Mouse (Mus musculus) hindbrain, embryonic 13.5 days (tissue): ENCODE data around the gene Sirt6. TPM values are rescaled to one million over a fixed set of nuclear protein-coding genes. Genes with fewer than 3 reads are reported as not detected.

Source experiments
- ATAC-seq: fragments of 200-750 bp; cut with Nextera tagmentation; 2 replicates; pipeline ENCODE4 v1.8.0; 2017; ENCODE audit warnings: moderate TSS enrichment; ENCODE audit not compliant: low FRiP score
- H3K27ac ChIP-seq: fragments of 300-500 bp; sonication (generic); 2 replicates; pipeline ENCODE4 v1.5.1; 2015; ENCODE audit warnings: inconsistent platforms, mild to moderate bottlenecking, moderate library complexity
- H3K27me3 ChIP-seq: fragments of 300-500 bp; sonication (generic); 2 replicates; pipeline ENCODE4 v1.6.1; 2015; ENCODE audit warnings: mild to moderate bottlenecking, inconsistent platforms
- H3K36me3 ChIP-seq: fragments of 300-500 bp; sonication (generic); 2 replicates; pipeline ENCODE4 v1.6.1; 2015; ENCODE audit warnings: mild to moderate bottlenecking, inconsistent platforms
- H3K4me1 ChIP-seq: fragments of 300-500 bp; sonication (generic); replicated peaks from 2 replicates; pipeline ENCODE4 v1.6.1; 2015; ENCODE audit warnings: inconsistent platforms
- H3K4me2 ChIP-seq: fragments of 300-500 bp; sonication (generic); 2 replicates; pipeline ENCODE4 v1.6.1; 2015; ENCODE audit warnings: inconsistent platforms, mild to moderate bottlenecking, moderate library complexity
- H3K4me3 ChIP-seq: fragments of 300-500 bp; sonication (generic); 2 replicates; pipeline ENCODE4 v1.5.1; 2015; ENCODE audit warnings: mild to moderate bottlenecking, inconsistent platforms
- H3K9ac ChIP-seq: fragments of 300-500 bp; sonication (generic); 2 replicates; pipeline ENCODE4 v1.6.1; 2015; ENCODE audit warnings: mild to moderate bottlenecking, inconsistent platforms
- H3K9me3 ChIP-seq: fragments of 300-500 bp; sonication (generic); 2 replicates; pipeline ENCODE4 v1.6.1; 2016; ENCODE audit warnings: inconsistent platforms
- WGBS: fragments of 180-500 bp; shearing (Covaris S2); methylation state at CpG from one replicate; pipeline ENCODE4 v1.1.7; 2015; 5-methylcytosine and 5-hydroxymethylcytosine counted together
- polyA plus RNA-seq: library from polyadenylated mRNA; unstranded; fragments of >200 nt; fragmentation: Nextera tagmentation; extraction: Ambion mirVana; gene quantifications from 2 replicates; pipeline ENCODE4 v1.2.1, GENCODE M21; 2015

Sirt6 gene
- polyA plus RNA-seq, 1 experiment from 2014 or later = 57.7 TPM

DNA sequence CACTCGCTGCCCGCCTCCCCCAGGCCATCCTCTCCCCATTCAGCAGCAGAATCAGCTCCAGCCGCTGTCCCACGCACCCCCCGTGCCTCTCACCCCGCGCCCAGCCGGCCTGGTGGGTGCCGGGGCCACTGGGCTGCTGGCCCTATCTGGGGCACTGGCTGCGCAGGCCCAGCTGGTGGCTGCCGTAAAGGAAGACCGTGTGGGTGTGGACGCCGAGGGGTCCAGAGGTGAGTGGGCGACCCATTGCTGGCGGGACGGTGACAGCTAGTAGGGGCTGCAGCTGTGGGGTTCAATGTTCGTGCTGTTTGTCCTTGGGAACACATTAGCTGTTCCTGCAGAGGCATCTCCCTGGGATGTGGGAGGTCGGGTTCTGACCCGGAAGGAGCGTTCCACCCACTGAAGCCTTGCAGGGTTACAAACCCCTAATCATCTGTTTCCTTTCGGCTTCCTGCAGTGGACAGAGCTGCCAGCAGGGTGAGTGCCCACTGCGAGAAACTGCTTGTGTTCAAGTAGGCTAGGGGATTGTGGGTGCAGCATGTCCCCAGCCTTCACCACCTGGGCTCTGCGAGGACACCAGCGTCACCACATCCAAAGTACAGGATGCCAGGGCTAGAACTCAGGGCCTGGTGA lies 47.0 kb downstream of the Sirt6 start:
- WGBS = 52% methylated on average over 25 of the region's 25 CpGs
- H3K27me3 ChIP-seq = peaks cover 98% of the 10 kb centered on the region
- H3K27ac ChIP-seq = no peak overlapping the region

GRCm38 (mm10) chr10:81579967-81580366 lies 47.6 kb downstream of the Sirt6 start:
- ATAC-seq = no peak
- Histone ChIP-seq H3K27ac (no peak overlapping the region), H3K27me3 (peaks cover 97% of the 10 kb centered on the region), H3K9me3 (no peaks in the 10 kb centered on the region), H3K36me3 (no peaks in the 10 kb centered on the region; the same call in 1 of the 2 replicates), H3K9ac (peak overlapping the region; percentile 51; the same call in 1 of the 2 replicates), H3K4me1 (peaks cover 43% of the 10 kb centered on the region), H3K4me2 (peak overlapping the region; percentile 19; the same call in 1 of the 2 replicates), H3K4me3 (no peak overlapping the region)
- WGBS = 57% methylated on average over 4 of the region's 4 CpGs

More for the DNA sequence above, 47.0 kb downstream of the Sirt6 start:
- peaks cover 3% of the 10 kb centered on the region; the same call in 1 of the 2 replicates for H3K36me3 ChIP-seq
- no peak overlapping the region for H3K4me3 ChIP-seq
- no peak for ATAC-seq
- peak overlapping the region; percentile 19; the same call in 1 of the 2 replicates for H3K4me2 ChIP-seq
- H3K9me3 ChIP-seq = no peaks in the 10 kb centered on the region
- H3K9ac ChIP-seq = peak overlapping the region; percentile 51; the same call in 1 of the 2 replicates
- peaks cover 38% of the 10 kb centered on the region for H3K4me1 ChIP-seq

DNA sequence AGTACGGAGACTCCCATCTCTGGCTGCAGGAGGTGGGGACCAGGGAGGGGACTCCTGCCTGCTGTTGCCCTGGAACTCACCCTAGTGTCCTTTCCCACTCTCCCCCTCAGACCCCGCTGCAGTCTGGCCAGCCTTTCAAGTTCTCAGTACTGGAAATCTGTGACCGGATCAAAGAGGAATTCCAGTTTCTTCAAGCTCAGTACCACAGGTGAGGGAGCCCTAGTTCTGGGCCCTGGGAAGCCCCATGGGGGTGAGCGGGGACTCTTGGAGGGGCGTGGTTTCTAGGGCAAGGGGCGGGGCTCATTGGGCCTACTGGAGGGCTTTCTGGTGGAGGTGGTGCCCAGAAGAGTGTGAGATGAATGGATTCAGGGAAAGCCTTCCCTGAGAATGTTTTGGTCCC lies 51.9 kb downstream of the Sirt6 start:
- Histone ChIP-seq H3K9me3 (no peaks in the 10 kb centered on the region), H3K27me3 (peaks cover 86% of the 10 kb centered on the region), H3K4me2 (peak overlapping the region; percentile 78), H3K4me3 (peak overlapping the region; percentile 60), H3K36me3 (no peaks in the 10 kb centered on the region), H3K9ac (peak overlapping the region; percentile 81), H3K4me1 (peaks cover 50% of the 10 kb centered on the region), H3K27ac (0 out of 2 replicates have a peak overlapping the region, but pooled peaks have one; percentile 64)
- 3% methylated on average over 6 of the region's 6 CpGs for WGBS
- no peak for ATAC-seq

- no peak for ATAC-seq
- Histone ChIP-seq H3K9me3 (no peaks in the 10 kb centered on the region), H3K4me1 (peaks cover 51% of the 10 kb centered on the region), H3K9ac (peak overlapping the region; percentile 81), H3K36me3 (no peaks in the 10 kb centered on the region), H3K27ac (peak overlapping the region; percentile 64), H3K27me3 (peaks cover 82% of the 10 kb centered on the region), H3K4me3 (peak overlapping the region; percentile 60), H3K4me2 (peak overlapping the region; percentile 78)
- WGBS = 1% methylated on average over 29 of the region's 30 CpGs
Observed at GRCm38 (mm10) chr10:81575208-81575631, 52.4 kb downstream of the Sirt6 start.

- Histone ChIP-seq H3K9ac (peak within 1 kb of the TSS; percentile 81), H3K27me3 (peaks cover 76% of the 10 kb centered on the region), H3K4me1 (peaks cover 54% of the 10 kb centered on the region), H3K4me2 (peak within 1 kb of the TSS; percentile 78), H3K9me3 (no peaks in the 10 kb centered on the region), H3K27ac (peak within 1 kb of the TSS; percentile 64), H3K36me3 (no peaks in the 10 kb centered on the region), H3K4me3 (peak within 1 kb of the TSS; percentile 60)
- WGBS = 19% methylated on average over 10 of the region's 10 CpGs
- no peak for ATAC-seq
Observed at GRCm38 (mm10) chr10:81574081-81575056, 53.2 kb downstream of the Sirt6 start, which contains the start of gene Tle2. TSS of gene Tle2 (plus strand) at chr10:81574561.

- H3K4me3 ChIP-seq = no peak overlapping the region
- no peaks in the 10 kb centered on the region for H3K36me3 ChIP-seq
- WGBS = 6% methylated on average over 9 of the region's 9 CpGs
- peak overlapping the region; percentile 39; the same call in 1 of the 2 replicates for H3K9ac ChIP-seq
- H3K9me3 ChIP-seq = no peaks in the 10 kb centered on the region
- ATAC-seq = no peak
- peaks cover 67% of the 10 kb centered on the region for H3K27me3 ChIP-seq
- H3K4me2 ChIP-seq = no peak overlapping the region
- no peak overlapping the region for H3K27ac ChIP-seq
- H3K4me1 ChIP-seq = peaks cover 67% of the 10 kb centered on the region
Observed at GRCm38 (mm10) chr10:81572975-81573374, 54.6 kb downstream of the Sirt6 start.

GRCm38 (mm10) chr10:81572133-81572671 lies 55.4 kb downstream of the Sirt6 start:
- H3K4me2 ChIP-seq = peak overlapping the region; percentile 50
- H3K9ac ChIP-seq = peak overlapping the region; percentile 39; the same call in 1 of the 2 replicates
- H3K27ac ChIP-seq = peak overlapping the region; percentile 64; the same call in 1 of the 2 replicates
- H3K4me3 ChIP-seq = peak overlapping the region; percentile 40; the same call in 1 of the 2 replicates
- H3K27me3 ChIP-seq = peaks cover 66% of the 10 kb centered on the region
- 0 out of 2 replicates have a peak, but pooled peaks cover under 1% of the 10 kb centered on the region for H3K36me3 ChIP-seq
- no peaks in the 10 kb centered on the region for H3K9me3 ChIP-seq
- peaks cover 72% of the 10 kb centered on the region for H3K4me1 ChIP-seq
- WGBS = 3% methylated on average over 9 of the region's 9 CpGs
- ATAC-seq = no peak

Other genes starting within 250 kb of the Sirt6 start
- gene Fzr1, start 249.3 kb downstream of the Sirt6 start, polyA plus RNA-seq = 121 and 126 TPM in 2 replicates
- gene Dohh, start 243.4 kb downstream of the Sirt6 start, polyA plus RNA-seq = 72.1 and 74.8 TPM in 2 replicates
- gene Gm48551, start 243.3 kb downstream of the Sirt6 start, polyA plus RNA-seq = 6.5 and 8.1 TPM in 2 replicates
- 2.0 and 2.3 TPM in 2 replicates for gene Gm48552, start 238.8 kb downstream of the Sirt6 start, polyA plus RNA-seq
- 1.8 TPM in 2 replicates for gene Smim24, start 234.7 kb downstream of the Sirt6 start, polyA plus RNA-seq
- 21.3 and 22.4 TPM in 2 replicates for gene Nfic, start 172.2 kb downstream of the Sirt6 start, polyA plus RNA-seq
- gene Celf5, start 145.1 kb downstream of the Sirt6 start, polyA plus RNA-seq = 61.3 and 69.0 TPM in 2 replicates
- gene Ncln, start 131.4 kb downstream of the Sirt6 start, polyA plus RNA-seq = 56.0 and 62.1 TPM in 2 replicates
- 0.93 and 0.95 TPM in 2 replicates for gene S1pr4, start 127.7 kb downstream of the Sirt6 start, polyA plus RNA-seq
- gene Gna15, start 103.6 kb downstream of the Sirt6 start, polyA plus RNA-seq = 1.2 and 1.7 TPM in 2 replicates
- gene Gna11, start 82.6 kb downstream of the Sirt6 start, polyA plus RNA-seq = 79.8 and 82.4 TPM in 2 replicates
- 545 and 558 TPM in 2 replicates for gene Aes, start 68.3 kb downstream of the Sirt6 start, polyA plus RNA-seq
- 27.7 and 28.9 TPM in 2 replicates for gene Tle2, start 53.2 kb downstream of the Sirt6 start, polyA plus RNA-seq
- gene Tle6, start 26.7 kb downstream of the Sirt6 start, polyA plus RNA-seq = 3.0 and 4.2 TPM in 2 replicates
- 1.8 and 2.7 TPM in 2 replicates for gene BC025920, start 21.5 kb downstream of the Sirt6 start, polyA plus RNA-seq
- gene Ankrd24, start 743 bp upstream of the Sirt6 start, polyA plus RNA-seq = 11.7 and 13.5 TPM in 2 replicates
- 6.2 and 6.4 TPM in 2 replicates for gene Gm10778, start 21.3 kb upstream of the Sirt6 start, polyA plus RNA-seq
- gene Zfp433, start 77.0 kb upstream of the Sirt6 start, polyA plus RNA-seq = 17.5 and 18.3 TPM in 2 replicates
- gene Gm3055, start 143.4 kb upstream of the Sirt6 start, polyA plus RNA-seq = 16.6 and 16.7 TPM in 2 replicates
- gene Gm4767, start 184.4 kb upstream of the Sirt6 start, polyA plus RNA-seq = 2.6 and 3.4 TPM in 2 replicates
- 13.7 and 14.8 TPM in 2 replicates for gene Gm32687, start 236.1 kb upstream of the Sirt6 start, polyA plus RNA-seq